Mouse (Mus musculus): ENCODE data around the gene Ralgds. TPM values are rescaled to one million over a fixed set of nuclear protein-coding genes. Genes with fewer than 3 reads are reported as not detected.

The Ralgds gene
- polyA plus RNA-seq, 1 experiment from 2014 or later = 34.3 TPM

DNA sequence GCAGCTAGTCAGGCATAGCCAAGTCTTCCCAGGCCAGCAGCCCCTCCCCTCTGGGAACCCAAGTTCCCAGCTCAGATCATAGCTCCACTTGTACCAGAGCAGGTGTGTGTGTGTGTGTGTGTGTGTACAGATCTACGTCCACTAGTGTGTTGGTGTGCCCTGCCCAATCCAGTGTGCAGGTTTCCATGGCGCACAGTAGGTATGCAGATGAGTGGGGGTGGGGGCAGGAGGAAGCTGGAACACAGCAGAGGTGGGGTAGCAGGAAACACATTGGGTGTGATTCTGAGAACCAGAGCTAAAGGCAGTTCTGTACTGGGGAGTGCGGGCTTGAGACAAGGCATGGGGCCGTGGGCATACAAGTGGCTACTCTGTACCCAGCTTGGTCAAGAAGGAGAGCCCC, 51.5 kb downstream of the Ralgds start:
- H3K36me3 ChIP-seq (ENCODE audit: insufficient read depth) = peaks cover 43% of the 10 kb centered on the region
- no peak overlapping the region for H3K4me3 ChIP-seq (ENCODE audit: low read depth, low read length)
- no peak overlapping the region for H3K27ac ChIP-seq (ENCODE audit: low read depth)
- H3K4me1 ChIP-seq (ENCODE audit: insufficient read depth) = no peaks in the 10 kb centered on the region
- no peak for DNase-seq
- no peak for ATAC-seq (ENCODE audit: insufficient read depth)
- H3K9me3 ChIP-seq (ENCODE audit: low read depth, low read length) = no peaks in the 10 kb centered on the region
- TF ChIP-seq CTCF (IDR thresholded peaks at IDR 0.05; ENCODE audit: low read depth) = no peak
- H3K27me3 ChIP-seq (ENCODE audit: insufficient read depth, low read length) = no peaks in the 10 kb centered on the region
- H3K4me2 ChIP-seq = no peak overlapping the region
- WGBS = 89% methylated on average over 4 of the region's 4 CpGs
- H3K9ac ChIP-seq = no peak overlapping the region

DNA sequence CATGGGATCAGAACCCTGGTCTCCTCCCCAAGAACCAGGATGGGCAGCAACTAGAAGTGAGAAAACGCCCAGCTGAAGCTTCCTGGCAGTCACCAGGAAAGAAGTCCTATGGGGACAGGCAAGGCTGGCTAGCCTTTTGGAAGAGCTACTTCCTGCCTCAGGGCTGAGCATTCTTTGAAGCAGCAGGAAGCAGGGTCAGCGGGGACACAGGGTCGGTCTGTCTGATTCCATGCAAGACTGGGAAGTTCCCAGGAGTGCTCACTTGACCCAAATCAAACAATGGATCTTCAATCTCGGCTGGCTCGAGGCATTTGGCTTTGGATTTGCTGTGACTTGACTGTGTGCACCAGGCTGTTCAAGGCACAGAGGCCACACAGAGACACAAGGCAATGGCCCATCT, 53.6 kb downstream of the Ralgds start:
- no peak overlapping the region for H3K9ac ChIP-seq
- H3K4me1 ChIP-seq (ENCODE audit: insufficient read depth) = no peaks in the 10 kb centered on the region
- H3K36me3 ChIP-seq (ENCODE audit: insufficient read depth) = peaks cover 63% of the 10 kb centered on the region
- WGBS = 63% methylated on average over 5 of the region's 5 CpGs
- H3K9me3 ChIP-seq (ENCODE audit: low read depth, low read length) = no peaks in the 10 kb centered on the region
- H3K27me3 ChIP-seq (ENCODE audit: insufficient read depth, low read length) = no peaks in the 10 kb centered on the region
- no peak for ATAC-seq (ENCODE audit: insufficient read depth)
- no peak for TF ChIP-seq CTCF (IDR thresholded peaks at IDR 0.05; ENCODE audit: low read depth)
- H3K4me2 ChIP-seq = no peak overlapping the region
- peak; percentile 37 for DNase-seq
- H3K4me3 ChIP-seq (ENCODE audit: low read depth, low read length) = no peak overlapping the region
- no peak overlapping the region for H3K27ac ChIP-seq (ENCODE audit: low read depth)

DNA sequence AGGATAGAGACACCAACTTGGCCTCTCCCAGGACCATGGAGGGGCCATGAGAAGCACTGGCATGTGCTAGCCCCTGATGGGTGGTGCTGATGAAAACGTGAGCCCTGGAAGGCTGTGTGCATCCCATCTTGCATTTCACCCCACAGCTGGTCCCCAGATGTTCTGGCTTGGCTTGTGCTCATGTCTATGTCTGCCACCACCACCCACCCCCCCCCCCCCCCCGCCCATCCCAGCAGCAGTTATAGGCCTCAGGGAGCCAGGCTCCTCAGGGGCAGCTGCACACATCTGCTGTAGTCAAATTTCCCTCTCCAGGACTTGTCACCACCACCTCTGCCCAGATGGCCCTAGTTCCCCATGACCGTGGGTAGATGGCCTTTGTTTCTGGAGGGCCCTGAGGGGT, 57.0 kb downstream of the Ralgds start:
- H3K27ac ChIP-seq (ENCODE audit: low read depth) = no peak overlapping the region
- H3K36me3 ChIP-seq (ENCODE audit: insufficient read depth) = peaks cover 96% of the 10 kb centered on the region
- H3K27me3 ChIP-seq (ENCODE audit: insufficient read depth, low read length) = no peaks in the 10 kb centered on the region
- no peak overlapping the region for H3K4me2 ChIP-seq
- ATAC-seq (ENCODE audit: insufficient read depth) (peak; percentile 85), DNase-seq (peak; percentile 80)
- H3K4me3 ChIP-seq (ENCODE audit: low read depth, low read length) = no peak overlapping the region
- H3K4me1 ChIP-seq (ENCODE audit: insufficient read depth) = no peaks in the 10 kb centered on the region
- no peak overlapping the region for H3K9ac ChIP-seq
- no peak for TF ChIP-seq CTCF (IDR thresholded peaks at IDR 0.05; ENCODE audit: low read depth)
- 41% methylated on average over 3 of the region's 3 CpGs for WGBS
- H3K9me3 ChIP-seq (ENCODE audit: low read depth, low read length) = no peaks in the 10 kb centered on the region

DNA sequence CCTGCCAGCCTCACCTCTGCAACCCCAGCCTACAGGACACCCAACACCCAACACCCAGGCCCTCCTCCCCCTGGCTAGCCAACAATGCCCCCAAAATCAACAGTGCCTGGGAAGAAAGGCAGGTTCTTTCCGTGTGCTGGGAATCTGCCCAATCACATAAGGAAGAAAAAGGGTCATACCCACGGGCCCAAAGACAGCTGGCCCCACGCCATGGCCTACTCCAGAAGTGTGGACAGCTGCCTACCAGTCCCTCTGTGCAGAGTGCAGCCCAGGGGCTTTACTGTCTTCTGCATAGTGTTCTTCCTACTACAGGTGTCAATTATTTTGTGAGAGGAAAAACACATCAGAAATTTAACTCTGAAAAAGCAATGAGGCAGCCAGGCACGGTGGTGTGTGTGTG, 62.4 kb downstream of the Ralgds start:
- Histone ChIP-seq H3K9ac (no peak overlapping the region), H3K36me3 (ENCODE audit: insufficient read depth) (peaks cover 86% of the 10 kb centered on the region), H3K27me3 (ENCODE audit: insufficient read depth, low read length) (no peaks in the 10 kb centered on the region), H3K4me2 (no peak overlapping the region), H3K27ac (ENCODE audit: low read depth) (no peak overlapping the region), H3K4me3 (ENCODE audit: low read depth, low read length) (no peak overlapping the region), H3K4me1 (ENCODE audit: insufficient read depth) (no peaks in the 10 kb centered on the region), H3K9me3 (ENCODE audit: low read depth, low read length) (no peaks in the 10 kb centered on the region)
- 62% methylated on average over 4 of the region's 4 CpGs for WGBS
- DNase-seq = no peak
- ATAC-seq (ENCODE audit: insufficient read depth) = no peak
- TF ChIP-seq CTCF (IDR thresholded peaks at IDR 0.05; ENCODE audit: low read depth) = no peak

DNA sequence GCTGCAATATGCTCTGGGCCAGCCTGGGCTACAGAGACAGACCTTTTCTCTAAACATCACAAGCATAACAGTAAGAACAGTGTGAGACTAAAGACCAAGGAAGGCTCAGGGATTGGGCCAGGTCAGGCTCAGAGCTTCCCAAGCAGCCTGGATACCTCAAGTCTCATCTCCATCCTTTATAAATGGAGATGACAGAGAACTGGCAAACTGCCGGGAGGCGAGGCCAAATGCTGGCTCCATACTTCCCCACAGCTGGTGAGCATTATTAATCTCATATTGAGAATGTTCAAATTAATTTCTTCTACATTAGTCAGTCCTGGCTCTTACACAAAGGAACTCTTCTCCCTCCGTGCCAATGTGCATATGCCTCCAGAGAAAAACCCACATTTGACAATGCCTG, 63.9 kb downstream of the Ralgds start:
- no peaks in the 10 kb centered on the region for H3K4me1 ChIP-seq (ENCODE audit: insufficient read depth)
- no peak overlapping the region for H3K4me2 ChIP-seq
- ATAC-seq (ENCODE audit: insufficient read depth) (peak; percentile 64; the same call in 1 of the 2 replicates), DNase-seq (peak; percentile 73)
- no peak overlapping the region for H3K4me3 ChIP-seq (ENCODE audit: low read depth, low read length)
- H3K27ac ChIP-seq (ENCODE audit: low read depth) = no peak overlapping the region
- H3K9ac ChIP-seq = no peak overlapping the region
- H3K36me3 ChIP-seq (ENCODE audit: insufficient read depth) = peaks cover 78% of the 10 kb centered on the region
- WGBS = 69% methylated on average over 3 of the region's 3 CpGs
- TF ChIP-seq CTCF (IDR thresholded peaks at IDR 0.05; ENCODE audit: low read depth) = no peak
- no peaks in the 10 kb centered on the region for H3K9me3 ChIP-seq (ENCODE audit: low read depth, low read length)
- H3K27me3 ChIP-seq (ENCODE audit: insufficient read depth, low read length) = no peaks in the 10 kb centered on the region

DNA sequence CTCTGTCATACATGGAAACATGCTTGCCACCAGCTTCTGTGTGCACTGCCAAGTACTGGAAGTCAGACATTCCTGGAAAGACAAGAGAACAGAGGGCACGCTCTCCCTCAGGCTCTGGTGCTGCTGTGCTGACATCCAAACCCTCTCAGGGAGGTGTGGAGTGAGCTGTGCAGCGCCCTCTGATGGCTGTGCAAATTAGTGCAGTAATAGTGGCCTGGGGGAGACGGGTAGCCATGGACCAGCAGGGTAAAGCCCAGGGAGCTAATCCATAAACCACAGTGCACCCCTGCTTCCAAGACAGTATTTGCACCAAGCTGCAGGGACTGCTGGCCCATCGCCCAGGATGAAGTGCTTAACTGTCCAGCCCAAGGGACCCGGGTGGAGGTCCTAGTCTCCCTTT, 65.1 kb downstream of the Ralgds start:
- Histone ChIP-seq H3K4me1 (ENCODE audit: insufficient read depth) (no peaks in the 10 kb centered on the region), H3K4me3 (ENCODE audit: low read depth, low read length) (no peak overlapping the region), H3K27ac (ENCODE audit: low read depth) (no peak overlapping the region), H3K9ac (no peak overlapping the region), H3K36me3 (ENCODE audit: insufficient read depth) (peaks cover 66% of the 10 kb centered on the region), H3K27me3 (ENCODE audit: insufficient read depth, low read length) (no peaks in the 10 kb centered on the region), H3K4me2 (no peak overlapping the region), H3K9me3 (ENCODE audit: low read depth, low read length) (no peaks in the 10 kb centered on the region)
- DNase-seq (peak; percentile 23), ATAC-seq (ENCODE audit: insufficient read depth) (no peak)
- 62% methylated on average over 5 of the region's 5 CpGs for WGBS
- TF ChIP-seq CTCF (IDR thresholded peaks at IDR 0.05; ENCODE audit: low read depth) = peak; percentile 49

DNA sequence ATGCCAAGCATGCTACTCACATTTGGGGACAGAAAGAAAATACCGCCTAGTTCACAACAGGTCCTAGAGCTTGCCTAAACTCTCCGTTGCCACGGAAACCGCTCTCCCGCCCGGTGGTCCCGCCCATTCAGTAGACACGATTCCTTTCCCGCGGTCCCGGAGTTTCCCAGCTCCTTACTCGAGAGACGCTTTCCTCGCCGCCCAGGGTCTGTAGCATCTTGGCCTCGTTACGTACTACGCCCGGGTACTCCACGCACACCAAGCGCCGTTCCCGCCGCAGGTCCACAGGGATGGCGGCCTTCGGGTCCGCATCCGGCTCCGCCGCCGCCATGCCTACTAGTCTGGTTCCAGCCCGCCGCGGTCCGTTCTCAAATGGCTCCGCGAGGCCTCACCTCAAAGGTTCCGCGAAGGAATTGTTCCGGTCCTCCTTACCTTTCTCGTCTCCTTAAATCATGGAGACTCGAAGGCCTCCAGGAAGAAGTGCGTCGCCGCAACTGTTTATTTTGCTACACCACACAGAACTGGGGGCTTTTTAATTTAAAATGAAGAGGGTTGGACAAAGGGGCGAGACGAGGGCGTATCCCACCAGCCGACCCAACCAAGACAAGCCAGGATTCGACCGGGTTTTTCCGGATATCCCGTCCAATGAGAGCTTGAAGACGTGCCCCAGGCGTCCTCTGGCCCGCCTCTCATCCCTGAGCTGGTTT, 69.9 kb downstream of the Ralgds start:
- ATAC-seq (ENCODE audit: insufficient read depth) (peak; percentile 93), DNase-seq (peak; percentile 94)
- H3K4me1 ChIP-seq (ENCODE audit: insufficient read depth) = no peaks in the 10 kb centered on the region
- TF ChIP-seq CTCF (IDR thresholded peaks at IDR 0.05; ENCODE audit: low read depth) = no peak
- peak overlapping the region; percentile 67 for H3K4me3 ChIP-seq (ENCODE audit: low read depth, low read length)
- no peaks in the 10 kb centered on the region for H3K9me3 ChIP-seq (ENCODE audit: low read depth, low read length)
- peak overlapping the region; percentile 71 for H3K4me2 ChIP-seq
- H3K36me3 ChIP-seq (ENCODE audit: insufficient read depth) = peaks cover 22% of the 10 kb centered on the region
- under 1% methylated on average over 56 of the region's 56 CpGs for WGBS
- H3K27me3 ChIP-seq (ENCODE audit: insufficient read depth, low read length) = no peaks in the 10 kb centered on the region
- H3K27ac ChIP-seq (ENCODE audit: low read depth) = peak overlapping the region; percentile 87
- H3K9ac ChIP-seq = peak overlapping the region; percentile 71
